Comparison of ENCODE assay signal across 8 mouse cellular contexts in the genomic region with DNA sequence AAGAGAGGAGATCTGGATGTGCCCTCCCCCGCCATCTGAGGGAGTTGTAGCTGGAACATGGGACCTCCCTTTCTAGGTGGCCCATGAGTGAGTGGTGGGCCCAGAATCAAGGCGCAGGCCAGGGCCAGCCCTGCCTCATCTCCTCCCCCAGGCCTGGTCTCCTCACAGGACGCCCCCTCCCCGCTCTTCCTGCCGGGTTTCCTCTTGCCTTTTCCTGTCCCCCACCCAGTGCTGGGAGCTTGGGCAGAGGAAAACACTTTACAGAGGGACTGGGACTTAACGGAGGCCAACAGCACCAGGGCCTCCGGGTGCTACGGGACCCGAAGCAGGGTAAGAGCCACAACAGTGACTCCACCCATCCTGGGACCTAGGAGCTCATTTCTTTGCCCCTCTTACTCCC. TPM values are rescaled to one million over a fixed set of nuclear protein-coding genes. Genes with fewer than 3 reads are reported as not detected.
DNase-seq lines count a peak whose midpoint lies in the region; ATAC-seq lines count a peak whose summit lies in the region.

Rasip1 (plus strand) TSS at position 228 of the 400 bp plus-strand sequence.

- peak; percentile 27 for DNase-seq in gastrocnemius, adult 18-20 months (ENCODE audit: low spot score)
- no peak for DNase-seq in gastrocnemius, postnatal 25 days
- no peak for DNase-seq in forebrain, embryonic 14.5 days (ENCODE audit: low spot score)
- no peak for DNase-seq in hindbrain, embryonic 14.5 days (ENCODE audit: low spot score)
- DNase-seq in liver, embryonic 13.5 days, result no peak
- DNase-seq in right cerebral cortex, postnatal 25 days, result no peak

- H3K4me1 ChIP-seq in forebrain, embryonic 14.5 days (ENCODE audit: control insufficient read depth, insufficient read depth, low read length), result 0 out of 2 replicates have a peak, but pooled peaks cover 2% of the 10 kb centered on the region
- peaks cover 7% of the 10 kb centered on the region; the same call in 1 of the 2 replicates for H3K4me1 ChIP-seq in hindbrain, embryonic 14.5 days (replicated peaks; ENCODE audit: control insufficient read depth, insufficient read depth, low read length)
- H3K4me1 ChIP-seq in liver, embryonic 13.5 days (replicated peaks), result peaks cover 9% of the 10 kb centered on the region
- 0 out of 2 replicates have a peak, but pooled peaks cover 2% of the 10 kb centered on the region for H3K4me1 ChIP-seq in stomach, embryonic 14.5 days (ENCODE audit: control insufficient read depth, insufficient read depth, low read length)

- no peaks in the 10 kb centered on the region for H3K27me3 ChIP-seq in forebrain, embryonic 14.5 days (replicated peaks; ENCODE audit: control insufficient read depth, insufficient read depth, low read length)
- H3K27me3 ChIP-seq in hindbrain, embryonic 14.5 days (ENCODE audit: control insufficient read depth, insufficient read depth, low read length), result peaks cover 2% of the 10 kb centered on the region; the same call in 1 of the 2 replicates
- peaks cover 64% of the 10 kb centered on the region for H3K27me3 ChIP-seq in liver, embryonic 13.5 days
- no peaks in the 10 kb centered on the region for H3K27me3 ChIP-seq in stomach, embryonic 14.5 days (ENCODE audit: control insufficient read depth, insufficient read depth, low read length)

- H3K36me3 ChIP-seq in forebrain, embryonic 14.5 days (ENCODE audit: control insufficient read depth, insufficient read depth, low read length), result no peaks in the 10 kb centered on the region
- H3K36me3 ChIP-seq in hindbrain, embryonic 14.5 days (replicated peaks; ENCODE audit: control insufficient read depth, insufficient read depth), result no peaks in the 10 kb centered on the region
- H3K36me3 ChIP-seq in liver, embryonic 13.5 days, result no peaks in the 10 kb centered on the region
- H3K36me3 ChIP-seq in stomach, embryonic 14.5 days (ENCODE audit: control insufficient read depth, insufficient read depth, low read length), result no peaks in the 10 kb centered on the region

- peak within 1 kb of the TSS; percentile 52 for H3K4me3 ChIP-seq in forebrain, embryonic 14.5 days (ENCODE audit: low read depth, low read length)
- H3K4me3 ChIP-seq in hindbrain, embryonic 14.5 days (replicated peaks; ENCODE audit: low read length), result peak within 1 kb of the TSS; percentile 53
- H3K4me3 ChIP-seq in liver, embryonic 13.5 days (replicated peaks), result peak within 1 kb of the TSS; percentile 55
- H3K4me3 ChIP-seq in stomach, embryonic 14.5 days (ENCODE audit: low read depth, low read length), result peak within 1 kb of the TSS; percentile 60

- peak within 1 kb of the TSS; percentile 90 for H3K27ac ChIP-seq in forebrain, embryonic 14.5 days (ENCODE audit: low read depth, low read length)
- H3K27ac ChIP-seq in hindbrain, embryonic 14.5 days, result peak within 1 kb of the TSS; percentile 91
- 0 out of 2 replicates have a peak within 1 kb of the TSS, but pooled peaks have one; percentile 43 for H3K27ac ChIP-seq in liver, embryonic 13.5 days
- H3K27ac ChIP-seq in stomach, embryonic 14.5 days (ENCODE audit: low read length), result peak within 1 kb of the TSS; percentile 55

- peak within 1 kb of the TSS; percentile 78 for H3K9ac ChIP-seq in forebrain, embryonic 14.5 days (ENCODE audit: low read length)
- H3K9ac ChIP-seq in hindbrain, embryonic 14.5 days, result peak within 1 kb of the TSS; percentile 88
- H3K9ac ChIP-seq in liver, embryonic 13.5 days, result peak within 1 kb of the TSS; percentile 67
- H3K9ac ChIP-seq in stomach, embryonic 14.5 days (replicated peaks; ENCODE audit: low read depth, low read length), result peak within 1 kb of the TSS; percentile 72

- peak within 1 kb of the TSS; percentile 94 for H3K4me2 ChIP-seq in forebrain, embryonic 14.5 days (ENCODE audit: low read length)
- H3K4me2 ChIP-seq in hindbrain, embryonic 14.5 days (replicated peaks), result peak within 1 kb of the TSS; percentile 99
- H3K4me2 ChIP-seq in liver, embryonic 13.5 days, result peak within 1 kb of the TSS; percentile 77
- H3K4me2 ChIP-seq in stomach, embryonic 14.5 days (replicated peaks; ENCODE audit: low read depth, low read length), result peak within 1 kb of the TSS; percentile 99

- 93% methylated on average over 9 of the region's 9 CpGs for WGBS in forebrain, embryonic 14.5 days
- WGBS in hindbrain, embryonic 14.5 days, result 86% methylated on average over 9 of the region's 9 CpGs
- WGBS in liver, embryonic 13.5 days (ENCODE audit: insufficient replicate concordance), result 27% methylated on average over 9 of the region's 9 CpGs
- WGBS in stomach, embryonic 14.5 days, result 74% methylated on average over 9 of the region's 9 CpGs

- H3K9me3 ChIP-seq in forebrain, embryonic 14.5 days (replicated peaks; ENCODE audit: control insufficient read depth, low read length), result no peaks in the 10 kb centered on the region
- H3K9me3 ChIP-seq in hindbrain, embryonic 14.5 days (ENCODE audit: control insufficient read depth, low read length), result no peaks in the 10 kb centered on the region
- no peaks in the 10 kb centered on the region for H3K9me3 ChIP-seq in liver, embryonic 13.5 days (replicated peaks)
- no peaks in the 10 kb centered on the region for H3K9me3 ChIP-seq in stomach, embryonic 14.5 days (ENCODE audit: control insufficient read depth, low read depth, low read length)

- no peak for ATAC-seq in forebrain, embryonic 14.5 days
- ATAC-seq in hindbrain, embryonic 14.5 days (ENCODE audit: low FRiP score), result no peak
- 0 out of 2 replicates have a peak, but pooled peaks have one; percentile 17 for ATAC-seq in liver, embryonic 13.5 days (ENCODE audit: low read depth)
- ATAC-seq in stomach, embryonic 14.5 days (ENCODE audit: insufficient number of reproducible peaks, insufficient read depth, low FRiP score, low read depth), result peak; percentile 15; the same call in 1 of the 2 replicates
- ATAC-seq in megakaryocyte-erythroid progenitor cell, adult 5-6 weeks (replicated peaks; ENCODE audit: low FRiP score, low TSS enrichment, poor library complexity, severe bottlenecking), result no peak

RNA-seq across cellular contexts. Expression of gene Rasip1, which starts in this region (rescaled TPM):
- 1 to 10 TPM; 5.5 to 8.5 TPM for total RNA-seq in gastrocnemius, adult 18-20 months (2021)
- total RNA-seq in gastrocnemius, postnatal 25 days (2021), result 1 to 10 TPM; 6.1 to 8.5 TPM
- 7.3 and 9.7 TPM in 2 replicates for polyA plus RNA-seq in forebrain, embryonic 14.5 days (2014; fragmentation: Nextera tagmentation; extraction: Ambion mirVana)
- polyA plus RNA-seq in hindbrain, embryonic 14.5 days (2014; fragmentation: Nextera tagmentation; extraction: Ambion mirVana), result 17.2 and 18.3 TPM in 2 replicates
- polyA plus RNA-seq in liver, embryonic 13.5 days (2015; fragmentation: Nextera tagmentation; extraction: Ambion mirVana), result 2.4 and 2.5 TPM in 2 replicates
- 6.2 and 7.8 TPM in 2 replicates for polyA plus RNA-seq in stomach, embryonic 14.5 days (2014; fragmentation: Nextera tagmentation; extraction: Ambion mirVana)
- total RNA-seq in megakaryocyte-erythroid progenitor cell, adult 5-6 weeks (2014; fragmentation: Nextera tagmentation), result not detected in 2 replicates
- not detected in 2 replicates for total RNA-seq in megakaryocyte-erythroid progenitor cell, adult 5-6 weeks (2017)

Comparison
In these comparisons a context has a peak if more than half of its experiments do, and no peak if none do; other contexts are left out.
1. RNA of gene Rasip1 (total RNA-seq): 6.1 to 8.5 TPM in gastrocnemius, postnatal 25 days and 5.5 to 8.5 TPM in gastrocnemius, adult 18-20 months; not detected in megakaryocyte-erythroid progenitor cell, adult 5-6 weeks; every median in the first group is over 4 times any median in the second.
2. ATAC-seq: peak in liver, embryonic 13.5 days (single experiment) and stomach, embryonic 14.5 days (single experiment); none in forebrain, embryonic 14.5 days (single experiment), hindbrain, embryonic 14.5 days (single experiment) and megakaryocyte-erythroid progenitor cell, adult 5-6 weeks (single experiment).
3. Peak in every context shown above with its lines, with median percentiles within 50 percentile points of each other: H3K27ac ChIP-seq, H3K4me2 ChIP-seq, H3K4me3 ChIP-seq and H3K9ac ChIP-seq.